Mouse (Mus musculus): ENCODE data around the gene Gm21836.
"Not testable (repeated sequence)": the region's sequence is repeated elsewhere in the genome, so short reads cannot be mapped to it uniquely, and the experiment has no call there.

Gene Gm21836

DNA sequence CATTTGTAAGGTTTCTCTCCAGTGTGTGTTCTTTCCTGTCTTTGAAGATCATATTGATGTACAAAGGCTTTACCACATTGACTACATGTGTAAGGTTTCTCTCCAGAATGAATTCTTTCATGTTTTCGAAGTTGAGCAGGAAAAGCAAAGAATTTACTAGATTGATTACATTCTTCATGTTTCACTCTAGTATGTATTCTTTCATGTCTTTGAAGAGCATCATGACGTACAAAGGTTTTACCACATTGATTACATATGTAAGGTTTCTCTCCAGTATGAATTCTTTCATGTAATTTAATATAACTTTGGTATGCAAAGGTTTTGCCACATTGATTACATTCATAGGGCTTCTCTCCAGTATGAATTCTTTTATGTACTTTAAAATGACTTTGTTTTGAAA, at the start of gene Gm21836:
Gene Gm21836 (minus strand): TSS at position 101 of the 400 bp plus-strand sequence.
- DNase-seq (ENCODE audit: low spot score): not testable (repeated sequence)

- not testable (repeated sequence) for DNase-seq (ENCODE audit: low spot score)
Measured at GRCm38 (mm10) chr9:124480361-124480980, 13.1 kb downstream of the Gm21836 start.

GRCm38 (mm10) chr9:124478081-124478480, 15.5 kb downstream of the Gm21836 start:
- DNase-seq (ENCODE audit: low spot score): no peak

- peak; percentile 6 for DNase-seq (ENCODE audit: low spot score)
Measured at GRCm38 (mm10) chr9:124476096-124476902, 17.3 kb downstream of the Gm21836 start, which contains the start of gene Ppp2r3d. Ppp2r3d (minus strand) TSS chr9:124476898.

DNA sequence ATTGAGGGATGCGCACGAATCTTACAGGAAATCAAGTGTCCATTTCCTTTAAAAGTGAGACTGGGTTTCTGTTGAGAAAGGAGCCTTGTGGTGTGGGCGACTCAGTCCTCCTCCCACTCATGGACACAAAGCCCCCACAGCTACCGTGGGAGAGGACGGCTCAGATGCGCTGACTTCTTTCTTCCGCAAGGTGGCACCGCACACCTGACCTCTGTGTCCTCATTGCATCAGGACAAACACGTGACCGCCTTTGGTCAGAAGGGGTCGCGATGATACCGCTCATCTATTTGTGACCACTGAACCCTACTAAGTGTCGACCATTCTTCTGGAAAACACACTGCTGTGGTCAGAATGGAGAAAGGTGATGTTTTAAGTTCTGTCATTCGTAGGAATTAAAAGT, 17.9 kb downstream of the Gm21836 start:
- peak; percentile 3 for DNase-seq (ENCODE audit: low spot score)

DNA sequence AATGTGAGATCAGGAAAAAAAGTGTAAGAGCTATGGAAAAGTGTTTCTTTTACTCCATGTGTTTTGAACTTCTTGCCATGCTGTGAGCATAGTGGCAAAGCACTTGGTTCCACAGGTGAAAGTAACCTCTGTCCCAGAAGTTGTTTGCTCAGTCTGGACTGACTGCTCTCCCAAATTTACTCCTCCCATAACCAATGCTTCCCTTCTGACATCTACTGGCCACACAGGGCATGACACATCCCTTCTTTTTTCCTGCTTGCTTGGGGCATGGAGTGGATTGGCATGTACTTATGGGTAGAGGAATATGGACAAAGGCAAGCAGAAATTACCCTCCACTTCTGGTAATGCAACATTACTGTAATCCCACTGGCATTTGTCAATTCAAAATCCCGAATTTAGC, 37.0 kb downstream of the Gm21836 start:
- DNase-seq (ENCODE audit: low spot score): no peak

Measured in layer of hippocampus, adult 11-12 months (tissue).